Mouse (Mus musculus) kidney, embryonic 14.5 days (tissue): ENCODE measurements around the gene 5730596B20Rik. TPM values are rescaled to one million over a fixed set of nuclear protein-coding genes. Genes with fewer than 3 reads are reported as not detected.

Experiments used
- ATAC-seq: fragments of 200-750 bp; cut with Nextera tagmentation; 2 replicates; pipeline ENCODE4 v1.8.0; 2017; ENCODE audit warnings: moderate number of reproducible peaks, mild to moderate bottlenecking, moderate TSS enrichment, moderate library complexity; ENCODE audit not compliant: low FRiP score, low TSS enrichment
- H3K27ac ChIP-seq: fragments of 300-500 bp; sonication (generic); 2 replicates; pipeline ENCODE4 v1.5.1; 2014; ENCODE audit warnings: low read depth, mild to moderate bottlenecking, low read length, moderate library complexity, mixed read lengths
- H3K27me3 ChIP-seq: fragments of 300-500 bp; sonication (generic); 2 replicates; pipeline ENCODE4 v1.6.1; 2014; ENCODE audit warnings: mild to moderate bottlenecking, low read length; ENCODE audit not compliant: control insufficient read depth, insufficient read depth
- H3K36me3 ChIP-seq: fragments of 300-500 bp; sonication (generic); 2 replicates; pipeline ENCODE4 v1.6.1; 2014; ENCODE audit warnings: low read length, mixed read lengths; ENCODE audit not compliant: control insufficient read depth, insufficient read depth
- H3K4me1 ChIP-seq: fragments of 300-500 bp; sonication (generic); 2 replicates; pipeline ENCODE4 v1.6.1; 2014; ENCODE audit warnings: low read length, mixed read lengths; ENCODE audit not compliant: control insufficient read depth, insufficient read depth
- H3K4me2 ChIP-seq: fragments of 300-500 bp; sonication (generic); replicated peaks from 2 replicates; pipeline ENCODE4 v1.6.1; 2014; ENCODE audit warnings: low read depth, mild to moderate bottlenecking, low read length
- H3K4me3 ChIP-seq: fragments of 300-500 bp; sonication (generic); 2 replicates; pipeline ENCODE4 v1.5.1; 2014; ENCODE audit warnings: mild to moderate bottlenecking, low read length
- H3K9ac ChIP-seq: fragments of 300-500 bp; sonication (generic); 2 replicates; pipeline ENCODE4 v1.6.1; 2014; ENCODE audit warnings: low read depth, mild to moderate bottlenecking, low read length, moderate library complexity
- H3K9me3 ChIP-seq: fragments of 300-500 bp; sonication (generic); 2 replicates; pipeline ENCODE4 v1.6.1; 2016; ENCODE audit warnings: low read length; ENCODE audit not compliant: control insufficient read depth
- WGBS: fragments of 180-500 bp; shearing (Covaris S2); extraction: QIAGEN DNeasy Blood & Tissue Kit; methylation state at CpG from one replicate; pipeline ENCODE4 v1.1.7; 2014; 5-methylcytosine and 5-hydroxymethylcytosine counted together
- polyA plus RNA-seq: library from polyadenylated mRNA; unstranded; fragments of >200 nt; fragmentation: Nextera tagmentation; extraction: Ambion mirVana; gene quantifications from 2 replicates; pipeline ENCODE4 v1.2.1, GENCODE M21; 2014

5730596B20Rik gene
- polyA plus RNA-seq, 1 experiment from 2014 or later, result 2.7 TPM

- Histone ChIP-seq H3K4me3 (peak overlapping the region; percentile 89), H3K27ac (peak overlapping the region; percentile 76), H3K4me1 (peaks cover 48% of the 10 kb centered on the region), H3K27me3 (no peaks in the 10 kb centered on the region; the same call in 1 of the 2 replicates), H3K36me3 (peaks cover 22% of the 10 kb centered on the region), H3K9ac (peak overlapping the region; percentile 91), H3K9me3 (no peaks in the 10 kb centered on the region), H3K4me2 (peak overlapping the region; percentile 97)
- no peak for ATAC-seq
- 4% methylated on average over 12 of the region's 12 CpGs for WGBS
Measured at GRCm38 (mm10) chr6:52209685-52210046, 32.4 kb downstream of the 5730596B20Rik start.

- Histone ChIP-seq H3K4me1 (peaks cover 41% of the 10 kb centered on the region), H3K27ac (peak overlapping the region; percentile 95), H3K9ac (peak overlapping the region; percentile 91), H3K9me3 (no peaks in the 10 kb centered on the region), H3K4me3 (peak overlapping the region; percentile 89), H3K4me2 (peak overlapping the region; percentile 97), H3K27me3 (no peaks in the 10 kb centered on the region; the same call in 1 of the 2 replicates), H3K36me3 (peaks cover 6% of the 10 kb centered on the region; the same call in 1 of the 2 replicates)
- ATAC-seq, result peak; percentile 26
- under 1% methylated on average over 37 of the region's 37 CpGs for WGBS
Measured at GRCm38 (mm10) chr6:52211170-52211935, 34.1 kb downstream of the 5730596B20Rik start.

GRCm38 (mm10) chr6:52211961-52212360 lies 34.7 kb downstream of the 5730596B20Rik start:
- Histone ChIP-seq H3K36me3 (peaks cover 1% of the 10 kb centered on the region; the same call in 1 of the 2 replicates), H3K9me3 (no peaks in the 10 kb centered on the region), H3K4me3 (peak overlapping the region; percentile 89), H3K9ac (peak overlapping the region; percentile 91), H3K4me2 (peak overlapping the region; percentile 97), H3K27ac (peak overlapping the region; percentile 95), H3K27me3 (no peaks in the 10 kb centered on the region; the same call in 1 of the 2 replicates), H3K4me1 (peaks cover 35% of the 10 kb centered on the region)
- 0% methylated on average over 13 of the region's 13 CpGs for WGBS
- no peak for ATAC-seq

- Histone ChIP-seq H3K4me1 (peaks cover 28% of the 10 kb centered on the region), H3K4me3 (peak overlapping the region; percentile 89), H3K36me3 (no peaks in the 10 kb centered on the region; the same call in 1 of the 2 replicates), H3K9me3 (no peaks in the 10 kb centered on the region), H3K27ac (peak overlapping the region; percentile 95), H3K27me3 (no peaks in the 10 kb centered on the region; the same call in 1 of the 2 replicates), H3K9ac (peak overlapping the region; percentile 91), H3K4me2 (peak overlapping the region; percentile 97)
- WGBS, result under 1% methylated on average over 22 of the region's 22 CpGs
- no peak for ATAC-seq
Measured at GRCm38 (mm10) chr6:52212556-52213118, 35.3 kb downstream of the 5730596B20Rik start.

- Histone ChIP-seq H3K9me3 (no peaks in the 10 kb centered on the region), H3K4me3 (peak within 1 kb of the TSS; percentile 89), H3K4me1 (peaks cover 29% of the 10 kb centered on the region), H3K9ac (peak within 1 kb of the TSS; percentile 91), H3K36me3 (no peaks in the 10 kb centered on the region; the same call in 1 of the 2 replicates), H3K27me3 (no peaks in the 10 kb centered on the region; the same call in 1 of the 2 replicates), H3K4me2 (peak within 1 kb of the TSS; percentile 97), H3K27ac (peak within 1 kb of the TSS; percentile 95)
- ATAC-seq, result peak; percentile 63
- WGBS, result 2% methylated on average over 38 of the region's 38 CpGs
Measured at GRCm38 (mm10) chr6:52213119-52213986, 36.1 kb downstream of the 5730596B20Rik start, which contains the start of the genes Hoxa3 and Gm28308. Hoxa3 (minus strand) TSS chr6:52213336. Gm28308 (minus strand) TSS chr6:52213339.

GRCm38 (mm10) chr6:52214271-52214670 lies 37.0 kb downstream of the 5730596B20Rik start:
- Histone ChIP-seq H3K9ac (peak overlapping the region; percentile 91; the same call in 1 of the 2 replicates), H3K4me2 (peak overlapping the region; percentile 97), H3K27ac (peak overlapping the region; percentile 27; the same call in 1 of the 2 replicates), H3K27me3 (no peaks in the 10 kb centered on the region; the same call in 1 of the 2 replicates), H3K36me3 (no peaks in the 10 kb centered on the region; the same call in 1 of the 2 replicates), H3K4me1 (peaks cover 36% of the 10 kb centered on the region), H3K4me3 (peak overlapping the region; percentile 15; the same call in 1 of the 2 replicates), H3K9me3 (no peaks in the 10 kb centered on the region)
- ATAC-seq, result no peak
- 21% methylated on average over 5 of the region's 5 CpGs for WGBS

GRCm38 (mm10) chr6:52215070-52215469 lies 37.8 kb downstream of the 5730596B20Rik start:
- Histone ChIP-seq H3K9me3 (no peaks in the 10 kb centered on the region), H3K27ac (peak overlapping the region; percentile 27; the same call in 1 of the 2 replicates), H3K9ac (peak overlapping the region; percentile 95), H3K27me3 (peaks cover 2% of the 10 kb centered on the region; the same call in 1 of the 2 replicates), H3K4me3 (peak overlapping the region; percentile 64; the same call in 1 of the 2 replicates), H3K4me1 (peaks cover 39% of the 10 kb centered on the region), H3K36me3 (no peaks in the 10 kb centered on the region; the same call in 1 of the 2 replicates), H3K4me2 (peak overlapping the region; percentile 97)
- no peak for ATAC-seq
- 24% methylated on average over 3 of the region's 3 CpGs for WGBS
